Mouse (Mus musculus) kidney, postnatal 10 days (tissue): ENCODE results near the gene Fbp1.
"Not testable (repeated sequence)": the region's sequence is repeated elsewhere in the genome, so short reads cannot be mapped to it uniquely, and the experiment has no call there.

ENCODE experiments used
- DNase-seq: peaks from one replicate; pipeline ENCODE4 v3.0.0; 2021; ENCODE audit warnings: mixed read lengths

The Fbp1 gene

DNA sequence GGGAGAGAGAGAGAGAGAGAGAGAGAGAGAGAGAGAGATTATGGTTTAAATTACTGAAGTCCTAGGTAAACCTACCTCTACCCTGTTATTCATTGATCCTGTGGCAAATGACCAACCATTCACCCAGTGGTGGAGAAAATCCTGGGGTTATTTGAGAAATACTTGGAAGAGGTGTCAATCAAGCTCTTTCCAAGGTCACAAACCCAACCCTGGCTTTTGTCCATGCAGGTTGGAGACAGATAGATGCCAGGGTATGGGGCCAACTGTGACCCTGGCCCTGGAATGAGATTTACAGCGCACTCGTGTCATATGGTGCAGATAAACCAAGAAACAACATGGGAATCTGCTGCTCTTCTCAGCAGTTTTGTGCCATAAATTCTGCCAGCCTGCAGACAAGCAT, 4.6 kb downstream of the Fbp1 start:
- DNase-seq: peak; percentile 52

DNA sequence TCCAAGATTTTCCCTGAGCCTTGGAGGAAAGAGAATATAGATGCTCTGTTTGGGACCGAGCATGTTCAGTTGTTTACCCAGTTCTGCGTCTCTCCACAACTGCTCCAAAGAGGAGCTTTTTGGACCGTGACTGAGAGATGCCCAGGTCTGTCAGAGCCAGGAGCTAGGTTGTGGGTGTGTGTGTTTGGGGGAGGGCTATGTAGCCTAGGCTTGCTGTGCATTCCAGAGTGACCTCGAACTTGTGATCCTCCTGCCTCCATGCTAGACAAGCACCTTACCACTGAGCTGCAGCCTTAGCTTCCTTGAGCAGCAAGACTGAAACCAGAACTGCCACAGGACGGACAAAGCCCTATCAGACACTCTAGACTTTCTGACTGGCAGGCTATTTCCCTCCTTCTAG, 5.2 kb downstream of the Fbp1 start:
- DNase-seq: no peak

DNA sequence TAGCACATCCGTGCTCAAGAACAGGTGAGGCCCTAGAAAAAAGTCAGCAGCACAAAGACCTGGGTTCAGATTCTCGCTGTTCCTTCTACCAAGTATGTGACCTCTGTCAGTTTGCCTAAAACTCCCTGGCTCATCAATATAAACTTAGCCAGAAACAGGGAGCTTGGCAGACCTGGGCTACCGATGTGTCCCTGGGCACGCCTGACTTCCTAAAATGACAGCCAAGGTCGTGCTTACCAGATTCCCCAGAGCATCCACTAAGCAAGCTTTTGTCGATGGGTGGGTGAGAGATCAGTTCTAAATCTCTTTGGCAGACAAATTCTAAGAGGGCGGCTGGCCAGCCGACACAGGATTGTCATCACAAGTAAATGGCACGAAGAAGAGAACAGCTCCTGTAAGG, 6.7 kb downstream of the Fbp1 start:
- DNase-seq: no peak

DNA sequence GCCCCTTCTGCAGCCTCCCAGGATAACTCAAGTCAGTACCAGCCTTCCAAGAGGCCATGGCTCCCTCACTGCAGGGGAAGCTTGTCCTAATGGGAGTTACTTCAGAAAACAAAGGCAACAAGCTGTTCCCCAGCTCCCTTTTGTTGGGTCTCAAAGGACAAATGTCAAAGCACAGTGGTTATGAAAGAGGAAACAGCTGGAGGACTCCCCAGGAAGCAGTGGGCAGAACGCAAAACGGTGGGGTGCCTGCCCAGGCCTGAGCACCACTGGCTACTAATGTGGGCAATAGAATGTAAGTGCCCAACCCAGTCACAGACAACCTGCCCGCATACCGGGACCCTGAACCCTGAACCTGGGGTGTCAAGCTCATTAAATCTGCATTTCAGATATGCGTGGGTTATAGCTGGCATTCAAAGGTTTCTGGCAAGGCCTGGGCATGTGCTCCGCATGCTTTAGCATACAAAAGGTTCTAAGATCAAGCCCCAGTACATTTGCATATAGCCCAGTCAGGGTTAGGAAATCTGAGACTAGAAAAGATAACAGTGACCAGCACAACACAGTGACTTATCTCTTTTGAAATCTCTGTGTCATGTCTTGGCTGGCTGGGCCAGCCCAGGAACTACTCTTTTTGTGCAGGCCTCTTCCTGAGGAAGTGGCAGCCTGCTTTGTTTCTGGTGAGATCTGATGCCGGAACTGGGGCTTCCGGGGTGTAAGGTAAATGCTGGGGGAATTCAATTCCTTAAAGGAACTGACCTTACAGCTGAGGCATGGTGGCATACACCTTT, 8.1 kb downstream of the Fbp1 start:
- DNase-seq: no peak

DNA sequence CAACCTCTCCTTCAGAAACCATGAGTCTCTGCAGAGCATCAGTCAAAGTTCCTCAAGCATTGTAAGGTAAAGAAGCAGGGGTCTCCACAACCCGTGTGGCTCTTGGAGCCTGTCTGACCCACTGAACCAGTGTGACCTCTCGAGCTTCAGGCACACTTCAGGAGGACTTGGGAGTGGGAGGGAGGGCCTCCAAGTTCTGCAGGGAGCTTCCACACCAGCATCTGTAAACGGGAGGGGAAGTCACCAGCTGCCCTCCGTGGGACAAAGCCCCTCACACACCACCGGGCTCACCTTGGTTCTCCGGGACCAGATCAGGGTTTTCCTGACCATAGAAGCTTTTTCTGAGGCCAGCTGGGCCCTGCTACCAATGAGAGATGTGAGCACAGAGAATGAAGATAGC, 8.7 kb downstream of the Fbp1 start:
- no peak for DNase-seq

DNA sequence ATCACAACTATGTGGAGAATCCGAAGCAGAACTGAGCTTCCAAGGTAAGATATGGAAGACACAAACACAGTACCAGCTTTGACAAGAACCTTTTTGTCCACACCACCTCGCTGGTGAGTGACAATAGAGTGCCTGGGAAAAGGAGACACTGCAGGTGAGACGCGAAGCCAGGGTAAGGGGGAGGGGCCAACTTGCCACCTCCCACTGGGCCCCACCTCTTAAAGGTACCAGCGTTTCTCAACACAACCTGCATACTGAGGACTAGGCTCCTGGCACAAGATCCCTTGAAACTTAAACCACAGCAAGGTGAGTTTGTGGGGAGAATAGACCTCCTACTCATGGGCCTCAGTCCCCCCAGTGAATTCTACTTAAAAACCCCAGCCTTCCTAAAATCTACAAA, 10.8 kb downstream of the Fbp1 start:
- peak; percentile 43 for DNase-seq

DNA sequence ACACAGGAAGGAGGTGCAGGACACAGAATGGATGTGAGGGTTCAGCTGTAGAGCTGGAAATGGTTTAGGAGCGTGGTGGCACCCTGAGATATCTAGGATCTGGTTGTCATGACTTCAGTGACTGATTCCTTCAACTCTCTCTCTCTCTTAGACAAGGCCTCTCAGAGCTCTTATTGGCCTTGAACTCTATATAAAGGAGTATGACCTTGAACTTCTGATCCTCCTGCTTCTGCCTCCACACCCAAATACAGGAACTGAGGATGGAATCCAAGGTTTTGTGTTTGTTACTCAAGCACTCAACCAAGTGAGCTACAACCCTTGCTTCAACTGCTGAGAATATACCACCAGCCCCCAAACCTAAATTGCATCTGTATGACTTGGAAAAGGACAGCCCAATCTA, 12.0 kb downstream of the Fbp1 start:
- DNase-seq: no peak

DNA sequence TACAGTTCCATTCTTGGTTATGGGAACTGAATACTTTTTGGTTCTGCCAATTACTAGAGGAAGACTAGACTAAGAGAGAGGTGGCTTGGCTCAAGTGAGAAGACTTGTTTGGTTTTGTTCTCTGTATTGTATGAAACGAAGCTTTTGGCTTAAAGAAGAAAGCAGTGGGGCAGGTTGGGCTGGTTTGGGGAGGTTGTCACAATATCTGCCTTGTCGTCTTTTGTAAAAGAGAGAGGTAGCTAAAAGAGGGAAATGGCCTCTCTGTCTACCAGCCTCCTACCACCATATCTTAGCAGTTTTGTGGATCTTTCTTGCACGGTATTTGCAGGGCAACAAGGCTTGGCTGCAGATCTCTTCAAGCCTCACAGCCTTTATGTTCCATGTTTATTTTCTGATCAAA, 15.8 kb downstream of the Fbp1 start:
- DNase-seq: no peak

DNA sequence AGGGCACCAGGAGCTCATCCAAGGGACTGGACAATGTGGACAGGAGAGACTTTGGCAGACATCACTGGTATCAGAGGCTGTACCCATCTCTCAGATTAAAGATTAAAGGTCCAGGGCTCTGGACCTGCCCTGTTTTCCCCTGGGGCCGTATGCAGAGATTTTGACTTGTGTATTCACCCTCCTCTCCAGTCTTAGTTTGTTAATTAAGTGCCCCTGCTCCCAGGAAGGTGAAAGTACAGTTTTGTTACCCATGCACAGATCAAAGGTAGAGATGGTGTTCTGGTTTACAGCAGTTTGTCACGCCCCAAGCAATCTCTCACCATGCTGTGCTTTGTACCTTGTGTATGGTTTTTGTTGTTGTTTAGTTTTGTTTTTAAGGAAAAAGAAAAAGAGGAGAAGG, 17.5 kb downstream of the Fbp1 start:
- DNase-seq: no peak

DNA sequence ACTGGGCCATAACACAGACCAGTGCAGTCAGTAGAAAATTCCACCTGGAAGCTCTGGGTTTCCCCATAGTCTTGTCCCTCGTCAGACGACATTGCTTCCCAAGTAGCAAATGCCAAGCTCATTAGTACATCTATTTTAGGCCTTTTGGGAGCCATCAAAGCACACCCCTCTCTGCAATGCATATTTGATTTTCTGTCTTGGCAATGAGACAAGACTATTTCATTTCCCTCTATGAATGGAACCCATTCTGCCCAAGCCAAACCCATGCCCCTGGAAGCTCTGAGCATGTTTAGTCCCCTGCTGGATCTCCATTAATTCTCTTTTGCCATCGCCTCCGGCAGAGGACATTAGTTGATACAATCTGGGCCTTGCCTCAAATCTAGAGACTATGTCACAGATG, 21.3 kb downstream of the Fbp1 start:
- no peak for DNase-seq

DNA sequence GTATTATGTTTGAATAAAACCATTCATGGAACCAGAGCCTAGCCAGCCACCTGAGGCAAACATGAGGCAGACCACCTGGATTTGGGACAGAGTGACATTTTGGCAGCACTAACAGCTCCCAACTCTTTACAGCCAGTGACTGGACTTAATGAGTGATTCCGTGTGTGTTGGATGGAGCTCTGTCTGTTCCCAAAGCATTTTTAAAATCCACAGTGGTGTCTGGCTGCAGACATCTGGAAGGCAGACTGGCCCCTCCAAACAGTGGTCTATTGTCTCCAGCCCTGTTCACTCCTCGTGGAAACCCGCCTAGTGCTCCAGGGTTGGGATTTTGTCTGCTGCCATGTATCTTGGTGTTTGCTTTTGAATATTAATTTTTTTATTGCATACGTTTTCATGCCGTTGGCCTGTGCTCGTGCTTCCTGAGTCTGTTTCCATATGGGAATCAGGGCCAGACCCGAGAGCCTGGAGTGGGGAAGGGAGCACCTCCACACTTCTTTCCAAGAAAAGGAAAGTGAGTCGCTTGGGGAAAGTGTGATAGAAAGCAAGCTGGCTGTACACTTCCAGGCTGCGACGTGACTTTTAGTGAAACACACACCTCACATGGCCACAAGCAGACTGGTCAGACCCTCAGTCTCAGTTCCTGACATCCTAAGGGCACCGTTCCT, 22.3 kb downstream of the Fbp1 start:
- no peak for DNase-seq

DNA sequence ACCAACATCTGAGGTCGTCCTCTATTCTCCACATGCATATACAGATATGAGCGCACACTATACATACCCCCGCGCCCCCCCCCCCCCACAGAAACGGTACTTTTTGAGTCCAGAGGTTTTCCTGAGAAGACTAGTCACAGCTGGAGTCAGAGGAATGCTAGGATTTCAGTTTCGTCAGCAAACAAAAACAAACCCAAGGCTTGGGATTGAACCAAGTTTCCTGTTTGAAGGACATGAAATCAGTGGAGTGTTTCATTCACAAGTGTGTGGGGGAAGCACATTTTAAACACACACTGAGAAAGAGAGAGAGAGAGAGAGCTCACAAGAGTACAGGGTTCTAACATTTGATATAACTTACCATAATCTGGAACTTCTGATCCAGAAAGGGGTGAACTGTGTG, 24.3 kb downstream of the Fbp1 start:
- DNase-seq: no peak

DNA sequence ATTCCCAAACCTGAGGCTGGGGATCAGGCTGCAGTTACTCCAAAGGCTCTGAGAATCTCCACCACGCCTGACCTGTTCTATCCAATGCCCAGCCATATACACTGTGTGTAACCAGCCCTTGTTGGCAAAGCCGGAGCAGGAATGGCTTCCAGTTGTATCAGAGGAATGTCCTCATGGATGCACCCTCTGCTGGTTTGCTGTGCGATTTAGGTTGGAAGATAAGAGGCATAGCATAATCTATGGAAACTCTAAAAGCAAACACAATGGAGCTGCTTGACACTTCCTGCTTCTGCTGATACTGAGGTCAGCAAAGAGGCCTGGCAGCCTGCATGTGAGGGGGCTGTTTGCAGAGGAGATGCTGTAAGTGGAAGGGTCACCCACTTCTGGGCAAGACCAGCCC, 25.2 kb downstream of the Fbp1 start:
- no peak for DNase-seq

DNA sequence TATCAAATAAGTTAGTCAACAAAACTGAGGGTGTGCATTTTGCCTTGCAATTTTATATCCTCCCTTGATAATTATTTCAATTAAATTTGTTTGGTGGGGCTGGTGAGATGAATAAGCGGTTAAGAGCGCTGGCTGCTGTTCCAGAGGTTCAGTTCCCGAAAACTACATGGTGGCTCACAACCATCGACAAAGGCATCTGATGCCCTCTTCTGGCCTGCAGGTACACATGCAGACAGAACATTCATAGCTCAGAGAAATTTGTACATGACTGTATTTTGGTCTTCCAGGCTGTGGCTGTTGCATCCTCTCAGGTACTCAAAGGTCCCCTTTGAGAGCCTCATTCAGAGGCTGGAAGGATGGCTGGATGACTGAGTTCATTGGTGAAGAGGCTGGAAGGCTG, 28.0 kb downstream of the Fbp1 start:
- no peak for DNase-seq

DNA sequence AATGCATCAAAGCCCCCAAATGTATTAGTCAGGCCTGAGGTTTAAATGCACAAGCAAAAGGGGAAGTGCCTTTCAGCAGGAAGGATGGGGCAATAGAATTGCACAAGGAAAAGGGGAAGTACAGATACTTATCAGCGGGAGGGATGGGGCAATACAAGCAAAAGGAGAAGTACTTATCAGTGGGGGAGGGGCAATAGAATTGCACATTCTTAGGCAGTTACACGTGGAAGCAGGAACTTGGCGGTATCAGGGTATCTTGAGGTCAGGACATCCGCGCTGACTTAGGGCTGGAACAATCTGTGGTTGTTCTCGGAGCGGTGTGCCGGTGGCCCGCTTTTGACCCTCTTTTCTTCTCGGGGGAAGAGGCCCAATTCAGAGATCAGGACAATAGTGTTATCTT, 28.8 kb downstream of the Fbp1 start:
- DNase-seq: not testable (repeated sequence)

DNA sequence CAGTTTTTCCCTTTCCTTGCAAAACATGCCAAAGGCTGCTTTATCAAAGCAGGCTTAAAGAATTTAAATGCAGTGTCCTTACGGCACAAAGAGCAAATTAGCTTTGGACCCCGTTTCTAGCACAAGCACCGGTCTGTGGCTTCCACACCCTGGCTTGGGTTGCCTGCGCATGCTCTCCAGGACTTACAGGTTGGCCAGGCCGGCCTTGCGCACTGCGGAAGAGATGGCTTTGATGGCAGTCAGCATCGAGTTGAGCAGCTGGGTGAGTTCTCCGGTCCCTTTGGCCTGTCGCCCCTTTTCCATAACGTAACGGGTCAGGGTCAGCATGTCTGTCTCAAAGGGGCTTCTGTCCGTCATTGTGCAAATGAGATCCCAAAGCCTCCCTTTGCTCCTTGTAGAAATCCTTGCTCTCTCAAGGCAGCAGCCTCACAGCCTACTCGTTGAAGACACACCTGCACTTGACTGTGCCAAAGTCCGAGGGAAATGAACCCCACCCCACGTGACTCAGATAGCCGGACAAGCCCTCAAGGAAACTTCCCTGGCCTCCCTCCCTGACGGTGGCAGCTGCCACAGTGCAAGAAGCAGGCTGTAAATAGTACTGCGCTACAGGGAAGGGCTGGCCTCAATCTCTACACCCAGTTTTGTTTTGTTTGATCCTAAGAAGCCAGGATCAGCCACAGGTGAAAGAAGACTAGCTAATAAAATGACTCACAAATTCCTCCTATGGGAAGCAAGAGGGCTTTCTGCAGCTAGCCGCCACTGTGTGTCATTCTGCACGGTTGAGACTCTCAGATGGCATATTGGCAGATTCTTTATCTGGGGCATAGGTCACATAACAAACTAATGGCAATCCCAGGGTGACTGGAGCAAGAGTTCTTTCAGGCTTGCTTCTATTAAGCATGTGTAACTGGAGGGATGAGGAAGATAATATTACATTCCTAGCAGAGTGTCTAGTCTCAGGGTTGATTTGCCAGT, 29.9 kb downstream of the Fbp1 start, which contains the start of gene Fbp2:
Gene Fbp2, minus strand, starts transcription at position 482 of the 975 bp plus-strand sequence.
- peak; percentile 73 for DNase-seq

DNA sequence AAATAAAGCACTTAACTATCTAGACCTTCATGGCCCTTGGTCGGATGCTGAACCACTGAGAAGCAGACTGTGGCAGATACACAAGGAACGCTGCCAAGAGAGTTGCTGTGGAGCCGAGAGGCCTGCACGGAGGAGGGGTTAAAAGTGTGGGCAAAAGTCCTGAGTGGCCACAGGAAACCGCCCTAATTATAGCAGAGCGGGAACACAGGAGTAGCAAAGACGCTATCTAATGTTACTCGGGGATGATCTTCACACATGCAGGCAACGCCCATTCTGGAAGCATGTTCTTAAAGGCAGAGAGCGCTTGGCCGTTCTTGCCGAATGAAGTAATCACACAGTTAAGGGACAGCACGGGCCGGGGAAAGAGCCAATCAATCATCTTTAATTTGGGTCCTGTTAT, 31.2 kb downstream of the Fbp1 start:
- DNase-seq: no peak

DNA sequence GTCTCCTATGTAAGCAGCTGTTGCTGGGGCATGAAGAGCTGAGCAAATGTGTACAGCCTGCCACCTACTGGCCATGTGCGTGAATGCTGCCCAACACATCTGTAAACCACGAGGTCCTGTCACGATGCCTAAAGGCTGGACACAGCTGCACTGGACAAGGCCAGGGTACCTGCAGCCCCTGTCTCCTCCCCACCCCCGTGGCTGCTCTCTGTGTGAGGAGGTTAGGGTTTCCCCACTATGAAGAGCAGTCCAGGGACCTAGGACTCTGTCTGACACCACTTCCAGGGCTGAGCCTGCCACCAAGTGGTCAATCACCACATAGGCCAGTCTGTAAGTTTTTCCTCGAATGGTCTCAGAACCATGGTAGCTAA, 31.8 kb downstream of the Fbp1 start:
- DNase-seq: peak; percentile 87

DNA sequence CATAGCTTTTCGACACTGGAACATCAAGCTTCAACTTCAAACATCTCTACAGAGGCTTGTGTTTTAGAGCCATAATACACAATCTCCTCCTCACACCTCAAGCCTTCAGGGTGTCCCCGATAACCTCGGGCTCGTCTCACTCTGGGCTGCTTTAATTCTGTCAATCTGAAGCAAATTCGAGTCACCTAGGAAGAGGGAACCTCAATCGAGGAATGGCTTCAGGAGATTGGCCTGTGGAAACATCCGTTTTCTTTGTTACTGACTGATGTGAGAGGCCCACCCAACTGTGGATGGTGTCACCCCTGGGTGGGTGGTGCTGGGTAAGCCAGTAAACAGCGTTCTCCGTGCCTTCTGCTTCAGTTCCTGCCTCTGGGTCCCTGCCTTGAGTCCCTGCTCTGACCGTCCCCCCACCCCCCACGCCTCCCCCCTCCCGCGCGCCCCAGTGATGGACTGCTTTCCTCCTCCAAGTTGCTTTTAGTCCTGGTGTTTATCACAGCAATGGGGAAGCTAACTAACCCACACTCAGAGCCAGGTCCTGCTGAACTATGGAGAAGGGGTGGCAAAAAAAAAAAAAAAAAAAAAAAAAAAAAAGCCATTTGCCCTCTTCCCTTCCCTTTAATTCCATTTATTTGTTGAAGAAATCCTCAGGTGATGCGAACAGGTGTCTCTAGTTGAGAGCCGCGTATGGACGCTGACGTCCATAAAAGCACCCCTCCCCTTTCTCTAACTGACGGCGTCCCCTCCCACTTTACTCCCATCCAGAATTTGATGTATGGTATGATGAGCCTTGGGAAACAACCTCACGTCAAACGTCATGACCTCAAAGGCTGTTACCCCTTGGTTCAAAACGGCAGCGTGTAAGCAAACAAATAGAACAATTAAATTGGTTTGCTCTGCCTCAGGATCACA, 32.4 kb downstream of the Fbp1 start:
- DNase-seq: no peak

DNA sequence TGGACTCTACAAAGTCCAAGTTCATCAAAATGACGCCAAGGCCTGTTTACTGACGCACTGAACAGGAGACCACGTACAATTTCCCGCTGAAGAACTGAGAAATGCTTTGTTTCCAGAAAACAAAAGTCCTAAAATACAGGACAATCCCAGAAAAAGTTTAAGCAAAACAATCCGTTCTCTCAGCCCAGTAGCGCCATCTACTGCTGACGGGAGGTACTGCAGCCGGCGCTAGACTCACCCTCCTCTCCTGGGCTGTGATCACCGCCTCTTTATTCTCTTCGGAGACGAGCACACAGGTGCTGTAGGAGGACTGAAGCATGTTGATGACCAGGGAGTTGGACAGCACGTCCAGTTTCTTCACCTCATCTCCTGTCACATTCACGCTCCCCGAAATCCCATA, 33.4 kb downstream of the Fbp1 start:
- DNase-seq: peak; percentile 89

DNA sequence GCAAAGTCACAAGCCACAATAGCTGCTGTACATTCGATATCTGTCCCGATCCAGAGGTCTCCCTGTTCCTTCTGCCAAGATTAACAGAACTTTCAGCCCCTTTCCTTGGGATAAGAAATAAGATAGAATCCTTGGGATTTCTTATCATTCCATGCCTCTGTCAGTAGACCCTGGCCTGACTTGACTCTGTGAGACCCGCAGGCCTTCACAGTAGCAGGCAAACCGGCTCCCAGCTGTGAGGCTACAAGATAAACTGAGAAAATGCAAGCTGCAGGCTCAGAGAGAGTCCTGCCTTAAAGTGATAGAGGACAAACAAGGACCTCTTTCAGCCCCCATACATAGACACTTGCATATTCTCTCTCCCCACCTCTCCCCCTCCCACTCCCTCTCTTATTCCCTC, 54.7 kb downstream of the Fbp1 start:
- no peak for DNase-seq

DNA sequence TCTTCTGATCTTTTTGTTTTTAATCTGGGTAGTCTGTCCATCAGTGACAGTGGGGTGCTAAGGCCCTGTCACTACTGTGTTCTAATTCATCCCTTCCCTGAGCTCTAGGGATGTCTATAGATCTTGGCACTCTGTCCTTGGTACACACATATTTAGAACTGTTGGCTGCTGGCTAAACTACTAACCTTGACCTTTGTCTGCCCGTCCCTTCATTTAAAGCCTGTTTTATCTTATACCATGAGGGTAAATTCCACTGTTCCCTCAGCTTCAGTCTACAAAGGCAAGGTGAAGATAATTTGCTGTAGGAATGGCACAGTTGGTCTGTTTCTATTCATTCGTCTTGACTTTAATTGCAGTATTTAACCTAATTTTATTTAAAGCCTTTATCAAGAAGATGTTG, 55.8 kb downstream of the Fbp1 start:
- no peak for DNase-seq
